ENCODE assay signal across 1 mouse cellular context in genomic region chr1:37873157-37873556, GRCm38 (mm10).
TF ChIP-seq lines count a peak whose summit lies in the region.

No protein-coding gene starts in this region.

TF ChIP-seq in MEL, 35 proteins besides CTCF, POLR2A, EP300 and RAD21:
- TF ChIP-seq RCOR1 (IDR thresholded peaks at IDR 0.05; ENCODE audit: low read depth, low read length) (no peak), ETS1 (IDR thresholded peaks at IDR 0.05; ENCODE audit: low read depth, low read length) (no peak), TAL1 (IDR thresholded peaks at IDR 0.05; ENCODE audit: low read length) (no peak), POLR2AphosphoS2 (IDR thresholded peaks at IDR 0.05; ENCODE audit: low read length) (no peak), NRF1 (IDR thresholded peaks at IDR 0.05; ENCODE audit: insufficient read depth, low read depth, low read length, poor library complexity, severe bottlenecking) (no peak), JUND (IDR thresholded peaks at IDR 0.05; ENCODE audit: low read depth, low read length) (no peak), CHD1 (IDR thresholded peaks at IDR 0.05; ENCODE audit: low read depth, low read length) (no peak), TBP (IDR thresholded peaks at IDR 0.05; ENCODE audit: low read depth, low read length) (no peak), E2F4 (IDR thresholded peaks at IDR 0.05; ENCODE audit: borderline replicate concordance, low read depth, low read length) (no peak), SIN3A (IDR thresholded peaks at IDR 0.05; ENCODE audit: low read length) (no peak), USF1 (IDR thresholded peaks at IDR 0.05; ENCODE audit: low read depth, low read length) (no peak), MXI1 (IDR thresholded peaks at IDR 0.05; ENCODE audit: low read depth, low read length) (no peak), ZC3H11A (IDR thresholded peaks at IDR 0.05; ENCODE audit: low read depth, low read length) (no peak), MYB (IDR thresholded peaks at IDR 0.05; ENCODE audit: low read depth, low read length) (no peak), SMC3 (IDR thresholded peaks at IDR 0.05; ENCODE audit: low read depth, low read length) (no peak), ZMIZ1 (IDR thresholded peaks at IDR 0.05; ENCODE audit: low read depth, low read length) (no peak)
